Mouse (Mus musculus) erythroid progenitor cell, adult 5-6 weeks (primary cell): ENCODE data around the gene Tgfb1. TPM values are rescaled to one million over a fixed set of nuclear protein-coding genes. Genes with fewer than 3 reads are reported as not detected.

ENCODE experiments used
- ATAC-seq: replicated peaks from 2 replicates; pipeline ENCODE4 v1.8.0; 2016; ENCODE audit warnings: moderate number of reproducible peaks, mild to moderate bottlenecking, moderate TSS enrichment, inconsistent platforms; ENCODE audit not compliant: poor library complexity, low FRiP score, severe bottlenecking
- total RNA-seq, 2 experiments: library from RNA; stranded (forward) in 1 of 2; stranded (reverse) in 1 of 2; fragments of 150-400 nt in 1 of 2; fragments of 186-747, 209-891 nt in 1 of 2; gene quantifications; 2 replicates each; pipeline versions ENCODE4 v1.2.3 to v1.2.4; 2015 to 2017; ENCODE audit warnings: low replicate concordance in 2 of 2

Tgfb1 gene
- 72.4 and 95.2 TPM in 2 replicates for total RNA-seq (2015; ENCODE audit: low replicate concordance)
- total RNA-seq (2017; ENCODE audit: low replicate concordance) = 15.0 and 19.8 TPM in 2 replicates

DNA sequence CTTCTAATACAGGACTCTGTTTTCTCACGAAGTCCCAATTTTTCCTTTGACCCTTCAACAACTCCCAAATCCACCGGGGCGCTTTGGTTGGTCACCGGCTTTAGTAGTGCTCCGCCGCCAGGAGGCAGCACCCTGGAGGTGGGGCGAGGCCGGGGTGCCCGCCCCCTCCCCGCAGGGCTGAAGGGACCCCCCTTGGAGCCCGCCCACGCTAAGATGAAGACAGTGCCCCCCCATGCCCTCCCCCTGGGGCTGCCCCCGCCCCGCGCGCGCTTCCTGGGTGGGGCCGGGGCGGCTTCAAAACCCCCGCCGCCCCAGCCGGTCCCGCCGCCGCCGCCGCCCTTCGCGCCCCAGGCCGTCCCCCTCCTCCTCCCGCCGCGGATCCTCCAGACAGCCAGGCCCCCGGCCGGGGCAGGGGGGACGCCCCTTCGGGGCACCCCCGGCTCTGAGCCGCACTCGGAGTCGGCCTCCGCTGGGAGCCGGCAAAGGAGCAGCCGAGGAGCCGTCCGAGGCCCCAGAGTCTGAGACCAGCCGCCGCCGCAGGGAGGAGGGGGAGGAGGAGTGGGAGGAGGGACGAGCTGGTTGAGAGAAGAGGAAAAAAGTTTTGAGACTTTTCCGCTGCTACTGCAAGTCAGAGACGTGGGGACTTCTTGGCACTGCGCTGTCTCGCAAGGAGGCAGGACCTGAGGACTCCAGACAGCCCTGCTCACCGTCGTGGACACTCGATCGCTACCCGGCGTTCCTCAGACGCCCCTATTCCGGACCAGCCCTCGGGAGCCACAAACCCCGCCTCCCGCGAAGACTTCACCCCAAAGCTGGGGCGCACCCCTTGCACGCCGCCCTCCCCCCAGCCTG lies at the start of gene Tgfb1:
Tgfb1 (plus strand) TSS at position 323 of the 852 bp plus-strand sequence.
- peak; percentile 36 for ATAC-seq

DNA sequence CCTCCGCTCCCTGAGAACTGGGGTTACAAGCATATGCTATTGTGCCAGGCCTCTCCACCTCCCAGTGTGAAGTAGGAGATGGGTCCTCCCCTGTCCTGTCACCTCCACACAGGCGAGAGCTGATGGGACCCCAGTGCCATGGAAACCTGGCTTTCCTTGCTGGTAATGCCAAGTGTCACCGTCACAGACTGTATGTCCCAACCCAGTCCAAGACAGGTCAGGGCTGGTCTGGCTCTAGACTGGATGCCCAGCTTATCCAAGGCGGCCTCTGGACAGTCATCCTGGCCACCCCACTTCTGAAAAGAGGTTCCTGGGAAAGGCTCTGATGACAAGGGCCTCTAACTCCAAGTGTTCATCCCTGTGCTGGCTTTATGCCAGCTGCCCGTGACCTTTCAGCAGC lies 49.7 kb upstream of the Tgfb1 start:
- no peak for ATAC-seq

DNA sequence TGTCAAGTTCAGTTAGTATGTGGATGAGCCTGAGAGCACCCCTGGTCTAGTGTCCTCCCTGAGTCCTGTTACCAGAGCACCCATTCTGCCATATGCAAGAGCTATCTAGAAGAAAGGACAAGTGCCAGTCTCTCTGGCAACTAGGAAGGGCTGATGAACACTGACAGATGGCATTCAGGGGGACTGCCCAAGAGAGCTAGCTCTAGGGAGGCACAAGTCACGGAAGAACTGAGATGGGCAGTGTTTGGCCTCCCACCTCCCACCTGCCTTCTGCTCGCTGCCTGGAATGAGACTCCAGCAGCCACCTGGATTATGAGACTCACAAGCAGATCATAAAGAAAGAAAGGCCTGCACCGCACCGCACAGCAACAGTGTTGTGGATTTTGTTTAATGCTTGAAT lies 47.0 kb upstream of the Tgfb1 start:
- no peak for ATAC-seq

DNA sequence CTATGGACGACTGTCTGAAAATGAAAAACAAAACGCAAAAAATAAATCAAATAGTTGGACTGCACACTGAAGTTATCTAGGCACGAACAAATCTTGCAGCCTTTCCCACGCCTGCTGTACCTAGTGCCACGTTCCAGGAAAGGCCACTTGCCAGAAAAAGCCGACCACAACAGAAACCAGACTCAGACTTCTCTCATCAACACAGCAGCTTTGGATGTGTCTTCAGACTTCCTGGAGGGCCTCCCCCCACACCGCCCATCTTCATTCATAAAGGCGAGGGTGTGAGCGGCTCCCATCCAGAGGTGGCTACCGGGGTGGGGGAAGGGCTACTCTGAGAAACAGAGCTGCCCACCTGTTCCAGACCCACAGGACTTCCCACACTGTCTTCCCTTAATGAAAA lies 42.7 kb upstream of the Tgfb1 start:
- ATAC-seq = no peak

DNA sequence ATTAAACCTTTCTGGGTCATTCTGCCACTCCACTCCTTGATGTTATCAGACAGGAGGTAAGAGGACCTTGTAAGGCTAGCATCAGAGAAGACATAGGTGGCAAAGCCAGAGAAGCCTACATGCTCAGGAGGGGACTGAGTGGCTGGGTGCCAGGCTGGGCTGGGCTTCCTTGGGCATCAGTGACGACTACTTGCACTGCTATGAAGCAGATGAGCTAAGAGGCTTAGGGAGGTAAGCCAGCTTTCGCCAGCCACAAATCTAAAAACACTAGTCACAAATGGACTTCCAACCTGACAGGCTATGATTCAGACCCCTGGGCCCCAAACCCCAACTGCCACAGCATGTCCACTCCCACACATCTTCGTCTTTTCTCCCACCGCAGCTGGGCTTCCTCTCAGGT lies 42.2 kb upstream of the Tgfb1 start:
- no peak for ATAC-seq

DNA sequence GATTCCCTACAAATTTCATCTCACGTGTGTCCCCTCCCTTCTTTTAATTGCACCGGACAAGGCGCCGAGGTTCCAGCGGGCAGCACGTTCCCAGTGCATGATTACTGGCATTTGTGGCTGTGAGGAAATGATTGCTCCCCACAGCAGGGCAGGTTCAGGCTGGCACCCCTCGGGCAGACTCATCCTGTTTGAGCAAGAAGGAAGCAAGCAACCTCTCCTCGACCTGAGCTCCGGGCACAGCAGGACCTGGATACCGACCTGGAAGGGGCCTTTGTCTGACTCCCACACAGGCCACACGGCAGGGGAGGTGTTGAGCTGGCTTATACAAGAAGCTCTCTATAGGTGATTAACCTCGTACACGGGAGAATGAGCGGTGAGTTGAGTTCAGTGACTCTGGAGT lies 41.7 kb upstream of the Tgfb1 start:
- no peak for ATAC-seq

DNA sequence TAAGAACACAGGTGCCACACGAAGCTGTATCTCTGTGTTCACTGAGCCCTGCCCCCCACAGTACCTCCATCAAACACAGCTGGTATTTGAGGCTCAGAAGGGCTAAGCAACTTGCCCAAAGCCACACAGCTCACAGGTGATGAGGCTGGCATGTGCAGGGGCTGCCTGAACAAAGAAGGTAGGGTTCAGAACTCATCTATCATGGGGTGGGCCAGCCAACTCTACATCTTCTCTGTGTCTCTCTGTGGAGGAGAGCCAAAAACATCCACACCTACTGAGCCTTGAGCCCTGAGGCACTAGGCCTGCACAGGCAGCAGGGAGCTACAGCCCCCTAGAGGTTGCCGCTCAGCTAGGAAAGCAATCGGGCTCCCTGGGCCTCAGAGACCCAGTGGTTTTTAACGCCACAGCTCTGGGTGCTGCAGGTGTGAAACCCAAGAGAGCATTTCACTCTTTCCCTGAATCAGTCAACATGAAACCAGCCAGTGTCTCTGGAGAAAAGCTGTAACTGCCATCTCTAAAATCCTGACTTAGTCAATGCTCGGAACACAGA lies 39.2 kb upstream of the Tgfb1 start:
- no peak for ATAC-seq

DNA sequence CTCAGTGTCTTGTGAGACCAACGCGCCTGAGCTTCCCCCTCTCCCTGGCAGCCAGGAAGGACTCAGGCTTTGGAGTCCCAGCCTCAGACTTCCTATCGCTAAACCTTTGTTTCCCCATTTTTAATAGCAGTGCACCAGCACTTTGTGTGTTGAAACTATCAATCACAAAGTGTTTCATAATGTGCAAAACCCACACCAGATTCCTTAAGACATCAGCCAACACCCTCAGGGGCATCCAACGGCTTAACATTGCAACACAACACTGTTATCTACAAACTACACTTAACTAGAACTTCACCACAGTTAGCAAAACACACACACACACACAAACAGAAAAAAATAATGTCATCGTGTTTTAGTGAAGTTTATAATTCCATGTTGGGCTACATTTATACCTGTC lies 37.0 kb upstream of the Tgfb1 start:
- no peak for ATAC-seq

DNA sequence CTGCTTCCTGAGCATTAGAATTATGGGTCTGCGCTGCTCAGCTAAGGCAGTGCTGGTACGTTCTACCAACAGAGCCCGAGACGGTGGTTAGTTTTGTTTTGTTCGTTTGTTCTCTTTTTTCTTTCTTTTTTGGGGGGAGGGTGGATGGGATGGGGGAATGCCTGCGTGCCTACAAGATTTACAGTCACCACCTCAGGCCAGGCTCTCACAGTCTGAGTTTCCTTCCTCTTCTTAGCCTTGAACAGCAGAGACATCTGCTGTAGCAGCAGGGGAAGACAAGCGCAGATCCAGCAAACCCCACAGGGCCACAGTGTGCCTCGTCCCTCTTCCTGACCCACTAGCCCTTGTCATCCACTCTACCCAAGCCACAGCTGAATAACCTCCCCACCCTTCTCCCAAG lies 35.5 kb upstream of the Tgfb1 start:
- no peak for ATAC-seq

DNA sequence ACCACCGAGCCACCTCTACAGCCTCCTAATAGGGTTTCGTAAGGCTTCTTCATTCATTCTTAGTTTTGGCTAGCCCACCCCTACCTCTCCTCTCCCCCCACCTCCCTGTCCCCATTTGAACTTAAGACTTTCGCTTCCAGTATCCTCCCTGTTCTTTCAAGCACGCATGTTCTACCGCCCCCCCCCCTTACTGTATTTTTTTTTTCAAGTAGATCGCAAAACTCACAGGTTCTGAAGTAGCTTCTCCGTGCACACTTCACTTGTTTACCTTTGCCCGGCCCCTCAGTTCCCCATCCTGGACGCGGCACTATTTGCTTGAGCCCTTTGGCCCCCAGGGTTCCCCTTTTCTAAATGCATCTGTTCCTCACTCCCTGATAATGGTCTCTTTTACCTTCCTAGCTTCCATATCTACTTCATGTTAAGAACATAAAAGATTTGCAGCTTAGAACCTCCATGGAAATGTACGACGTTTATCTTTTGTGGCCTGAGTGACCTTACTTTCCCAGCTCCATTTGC lies 34.5 kb upstream of the Tgfb1 start:
- ATAC-seq = no peak

DNA sequence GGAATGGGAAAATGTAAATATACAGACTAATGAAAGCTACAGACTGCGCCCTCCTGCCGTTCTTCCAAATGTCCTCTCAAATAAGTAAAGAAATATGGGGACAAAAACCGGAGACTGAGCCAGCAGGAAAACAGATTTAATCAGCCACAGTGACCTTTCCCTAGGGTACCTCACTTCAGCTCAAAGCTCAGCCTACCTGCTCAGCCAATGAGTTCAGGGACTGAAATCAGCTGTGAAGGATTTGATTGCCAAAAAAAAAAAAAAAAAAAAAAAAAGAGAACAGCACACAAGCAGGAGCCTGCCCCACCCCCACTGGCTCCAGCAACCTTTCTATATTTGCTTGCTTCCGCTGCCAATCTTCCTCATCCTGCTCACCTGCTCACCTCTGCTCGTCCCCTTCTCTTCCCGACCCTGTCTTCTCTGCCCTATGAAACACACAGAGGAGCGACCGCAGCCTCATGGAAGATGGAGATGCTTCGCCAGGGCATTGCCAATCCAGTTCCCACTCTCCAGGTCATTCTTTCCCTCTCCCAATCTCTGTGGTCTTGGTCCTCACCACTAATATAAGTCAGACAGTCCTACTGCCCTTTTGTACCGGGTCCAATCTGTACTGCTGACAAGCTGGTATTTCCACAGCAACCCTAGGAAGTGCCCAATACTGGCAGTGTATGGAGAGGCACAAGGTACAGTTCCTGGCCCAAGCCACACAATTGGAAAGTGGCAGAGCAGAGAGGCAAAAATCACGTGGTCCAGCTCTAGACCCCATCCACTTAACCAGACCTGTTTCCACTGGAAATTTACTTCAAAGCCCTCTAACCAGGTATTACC lies 31.0 kb upstream of the Tgfb1 start:
- no peak for ATAC-seq

DNA sequence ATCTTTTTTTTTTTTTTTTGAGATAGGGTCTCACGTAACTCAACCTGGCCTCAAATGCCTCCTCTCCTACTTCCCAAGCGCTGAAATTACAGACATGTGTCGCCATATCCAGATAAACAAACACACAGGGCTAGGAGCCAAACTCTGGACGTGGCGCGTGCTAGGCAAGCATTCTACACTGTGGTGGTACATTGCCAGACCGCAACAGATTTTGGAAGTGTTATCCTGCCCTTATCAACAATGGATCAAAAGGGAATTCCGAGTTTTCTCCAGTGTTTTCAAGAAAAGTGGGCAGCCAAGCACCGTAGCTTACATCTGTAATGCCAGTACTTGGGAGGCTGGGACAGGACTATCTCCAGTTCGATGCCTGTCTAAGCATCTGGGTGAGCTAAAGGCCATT lies 29.0 kb upstream of the Tgfb1 start:
- no peak for ATAC-seq

DNA sequence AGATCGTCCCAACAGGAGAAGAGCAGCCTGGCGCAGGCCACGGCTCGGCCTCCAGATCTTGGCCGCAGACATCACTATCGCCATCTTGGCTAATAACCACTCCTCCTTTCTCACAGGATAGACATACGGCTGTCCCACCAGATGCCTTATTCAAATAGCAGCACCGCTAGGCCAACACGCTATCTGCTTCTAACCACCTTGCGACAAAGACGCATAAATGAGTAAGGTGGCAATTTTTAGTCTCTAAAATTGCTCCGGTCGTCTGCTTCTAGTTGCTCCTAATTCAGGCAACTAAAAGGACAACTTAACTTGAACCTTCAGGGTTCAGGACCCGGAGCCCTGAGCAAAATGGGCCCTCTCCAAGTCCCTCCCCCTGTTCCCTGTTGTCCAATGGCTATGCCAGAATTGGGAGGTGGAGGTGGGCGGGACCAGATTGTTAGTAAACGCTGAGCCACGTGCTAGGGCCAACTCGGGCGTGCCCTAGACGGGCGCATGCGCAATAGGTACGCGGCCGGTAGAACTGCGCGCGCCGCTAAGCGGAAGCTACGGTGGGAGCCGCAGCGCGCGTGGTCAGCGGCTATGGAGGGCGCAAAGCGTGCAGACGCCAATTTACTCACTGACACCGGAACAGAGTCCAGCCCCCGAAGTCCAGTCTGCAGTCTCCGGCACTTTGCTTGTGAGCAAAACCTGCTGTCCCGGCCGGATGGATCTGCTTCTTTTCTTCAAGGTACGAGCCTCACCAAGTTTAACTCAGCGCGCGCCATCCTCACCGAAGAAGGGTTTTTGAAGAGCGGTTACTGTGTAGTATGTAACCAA lies 27.9 kb upstream of the Tgfb1 start, which contains the start of the genes Bckdha and Exosc5:
Bckdha (minus strand) TSS at position 325 of the 816 bp plus-strand sequence.
Exosc5 (plus strand) TSS at position 508 of the 816 bp plus-strand sequence.
- ATAC-seq = peak; percentile 97

DNA sequence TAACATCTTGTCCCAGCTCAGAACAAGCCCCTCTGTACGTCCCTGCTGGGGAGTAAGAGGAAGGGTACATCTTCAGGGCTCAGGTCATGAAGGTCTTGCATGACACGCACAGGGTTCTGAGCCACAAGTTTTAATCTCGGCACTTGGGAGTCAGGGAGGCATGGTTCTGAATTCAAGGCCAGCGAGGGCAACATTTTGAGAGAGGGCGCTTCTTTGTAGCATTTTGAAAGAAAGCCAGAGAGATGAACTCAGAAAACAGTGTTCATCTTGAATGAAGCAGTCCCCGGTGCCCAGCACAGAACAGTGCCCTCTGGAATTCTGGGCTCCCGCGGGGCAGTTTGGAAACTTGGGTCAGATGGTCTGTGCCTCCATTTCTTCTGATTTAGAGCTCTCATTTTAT lies 20.4 kb upstream of the Tgfb1 start:
- ATAC-seq = no peak

DNA sequence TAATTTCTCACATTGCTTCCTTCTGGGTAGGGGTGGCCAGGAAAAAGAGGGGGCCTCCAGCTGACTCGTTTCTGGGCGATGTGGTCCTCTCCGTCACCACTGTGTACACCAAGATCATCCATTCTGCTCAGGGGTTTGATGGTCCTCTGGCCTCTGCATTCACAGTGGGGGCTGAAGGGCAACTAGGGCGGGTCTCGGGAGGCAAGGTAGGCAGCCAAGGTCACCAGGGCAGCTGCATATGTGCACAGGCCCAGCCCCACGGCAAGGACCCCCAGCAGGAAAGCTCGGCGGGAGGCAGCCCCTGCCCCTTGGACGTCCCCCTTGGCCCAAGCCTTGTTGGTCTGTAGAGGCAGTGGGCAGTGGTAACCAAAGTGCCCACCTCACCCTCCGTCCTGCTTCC lies 17.6 kb upstream of the Tgfb1 start:
- ATAC-seq = no peak

DNA sequence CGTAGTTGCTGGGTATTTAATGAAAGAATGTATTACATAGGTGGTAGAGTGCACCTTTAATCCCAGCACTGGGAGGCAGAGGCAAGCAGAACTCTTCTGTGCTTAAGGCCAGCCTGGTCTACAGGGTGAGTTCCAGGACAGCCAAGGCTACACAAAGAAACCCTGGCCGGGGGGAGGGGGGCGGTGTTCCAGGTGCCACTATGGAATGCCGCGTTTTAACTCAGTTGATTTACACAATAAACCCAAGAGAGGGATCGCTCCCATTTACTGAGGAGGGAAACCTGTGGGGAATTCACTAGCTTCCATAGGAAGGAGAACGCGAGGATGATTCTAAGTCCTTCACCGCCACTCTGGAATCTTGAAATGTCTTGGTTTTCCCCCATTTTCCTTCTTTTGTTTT lies 17.2 kb upstream of the Tgfb1 start:
- no peak for ATAC-seq

DNA sequence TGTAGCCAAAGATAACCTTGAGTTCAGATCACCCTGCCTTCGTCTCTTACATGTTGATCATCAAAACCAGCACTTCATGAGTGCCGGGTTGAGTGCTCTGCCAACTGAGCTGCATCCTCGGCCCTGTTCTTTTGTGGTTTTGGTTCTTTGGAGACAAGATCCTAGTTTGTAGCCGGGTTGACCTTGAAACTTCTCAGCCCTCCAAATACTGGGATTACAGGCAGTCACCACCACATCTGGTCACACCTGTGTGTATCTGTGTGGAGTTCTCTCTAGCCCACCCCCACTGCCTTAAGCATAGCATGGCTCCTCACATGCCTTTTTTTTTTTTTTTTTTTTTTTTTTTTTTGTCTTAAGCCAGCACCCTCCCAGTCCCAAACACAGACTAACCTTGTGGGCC lies 16.7 kb upstream of the Tgfb1 start:
- no peak for ATAC-seq

DNA sequence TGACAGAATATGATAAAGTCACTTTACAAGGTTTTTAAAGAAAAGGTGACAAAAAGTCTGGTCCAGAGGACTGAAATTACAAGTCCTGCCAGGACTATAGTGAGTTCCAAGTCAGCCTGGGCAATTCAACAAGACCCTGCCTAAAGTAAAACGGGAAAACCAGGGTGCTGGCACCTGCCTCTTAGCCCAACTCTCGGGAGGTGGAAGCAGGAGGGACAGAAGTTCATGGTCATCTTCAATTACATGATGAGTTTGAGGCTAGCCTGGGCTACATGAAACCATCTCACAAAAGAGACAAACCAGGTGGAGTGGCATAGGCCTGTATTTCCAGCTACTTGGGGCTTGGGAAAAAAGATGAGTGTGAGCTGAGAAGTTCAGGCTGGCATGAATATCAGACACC lies 15.1 kb upstream of the Tgfb1 start:
- ATAC-seq = no peak

DNA sequence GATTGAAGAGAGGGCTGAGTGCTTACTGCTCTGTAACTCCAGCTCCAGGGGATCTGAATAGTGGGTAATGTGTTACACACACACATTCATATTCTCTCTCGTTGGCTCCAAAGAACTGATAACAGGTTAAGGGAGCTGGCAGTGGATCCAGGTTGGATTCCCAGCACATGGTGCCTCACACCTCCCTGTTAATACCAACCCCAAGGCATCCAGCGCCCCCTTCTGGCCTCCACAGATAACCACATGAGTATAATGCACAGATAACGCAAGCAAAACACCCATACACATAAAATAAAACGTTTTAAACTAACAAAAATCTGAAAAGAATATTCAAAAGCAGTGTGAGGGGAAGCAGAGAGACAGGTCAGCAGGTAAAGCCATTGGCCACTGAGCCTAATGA lies 14.4 kb upstream of the Tgfb1 start:
- ATAC-seq = no peak

DNA sequence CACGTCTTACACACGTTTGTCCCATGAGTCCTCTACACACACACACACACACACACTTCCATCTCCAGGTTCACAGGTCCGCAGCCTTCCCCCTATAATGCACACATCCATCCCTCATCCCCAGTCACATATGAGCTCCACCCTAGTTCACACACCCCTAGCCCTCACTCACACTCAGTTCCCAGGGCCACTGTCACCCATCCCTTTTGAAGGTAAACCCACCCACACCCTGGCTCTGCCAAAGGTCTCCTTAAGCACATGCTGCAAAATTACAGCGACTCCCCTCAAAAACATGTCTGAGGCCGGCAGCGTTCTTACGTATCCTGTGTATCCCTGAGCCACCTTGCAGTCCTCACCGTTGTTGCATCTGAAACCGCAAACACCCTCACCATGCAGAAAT lies 12.5 kb upstream of the Tgfb1 start:
- no peak for ATAC-seq
